Mouse (Mus musculus) erythroblast, embryonic 14.5 days (primary cell): Measurements from ENCODE around the gene Qsox2.

Experiments used
- GATA1 ChIP-seq: IDR thresholded peaks from 2 replicates; pipeline ENCODE4 v1.6.1; 2012; ENCODE audit warnings: low read length, inconsistent platforms, mixed read lengths
- TAL1 ChIP-seq: IDR thresholded peaks from 3 replicates; pipeline ENCODE4 v1.6.1; 2012; ENCODE audit warnings: low read length, inconsistent platforms, mixed read lengths

DNA sequence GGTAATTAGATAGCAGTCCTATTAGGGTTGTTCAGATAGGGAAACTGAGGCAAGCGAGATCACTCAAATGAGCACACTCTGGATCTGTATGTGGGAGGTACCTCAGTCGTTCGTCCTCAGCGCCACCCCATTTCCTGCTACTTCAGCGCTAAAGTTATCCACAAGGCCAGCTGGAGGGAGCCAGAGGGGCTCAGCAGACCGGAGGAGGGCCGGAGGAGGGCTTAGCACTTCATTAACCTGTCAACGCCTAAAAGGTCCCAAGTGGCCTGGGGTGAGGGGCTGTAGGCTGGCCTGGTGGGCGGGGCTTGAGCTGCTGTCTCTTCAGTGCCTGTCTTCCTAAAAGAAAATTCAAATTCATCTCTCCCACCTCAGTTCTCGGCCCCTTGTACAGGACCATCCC, 38.8 kb downstream of the Qsox2 start:
- TF ChIP-seq TAL1 (no peak), GATA1 (no peak)
